Mouse (Mus musculus): ENCODE results near the gene Slc44a1. TPM values are rescaled to one million over a fixed set of nuclear protein-coding genes. Genes with fewer than 3 reads are reported as not detected.

Slc44a1 gene
- polyA plus RNA-seq, 1 experiment from 2014 or later = 19.5 TPM

- H3K36me3 ChIP-seq (ENCODE audit: control insufficient read depth, insufficient read depth, low read length) = no peaks in the 10 kb centered on the region
- no peaks in the 10 kb centered on the region for H3K9me3 ChIP-seq (replicated peaks; ENCODE audit: control insufficient read depth, low read length)
- ATAC-seq (replicated peaks; ENCODE audit: insufficient number of reproducible peaks, low FRiP score, low TSS enrichment) = no peak
- no peak overlapping the region for H3K4me2 ChIP-seq
- H3K27me3 ChIP-seq (ENCODE audit: control insufficient read depth, insufficient read depth, low read length) = no peaks in the 10 kb centered on the region
- no peak overlapping the region for H3K27ac ChIP-seq (ENCODE audit: low read depth, low read length)
- H3K4me3 ChIP-seq (ENCODE audit: low read depth, low read length) = no peak overlapping the region
- no peaks in the 10 kb centered on the region for H3K4me1 ChIP-seq (ENCODE audit: control insufficient read depth, insufficient read depth, low read length)
- no peak overlapping the region for H3K9ac ChIP-seq (ENCODE audit: low read depth, low read length)
These were observed 33.3 kb upstream of the Slc44a1 start for GRCm38 (mm10) chr4:53406866-53407265.

GRCm38 (mm10) chr4:53408821-53409220 lies 31.4 kb upstream of the Slc44a1 start:
- Histone ChIP-seq H3K9me3 (replicated peaks; ENCODE audit: control insufficient read depth, low read length) (no peaks in the 10 kb centered on the region), H3K27ac (ENCODE audit: low read depth, low read length) (no peak overlapping the region), H3K36me3 (ENCODE audit: control insufficient read depth, insufficient read depth, low read length) (no peaks in the 10 kb centered on the region), H3K27me3 (ENCODE audit: control insufficient read depth, insufficient read depth, low read length) (no peaks in the 10 kb centered on the region), H3K4me1 (ENCODE audit: control insufficient read depth, insufficient read depth, low read length) (no peaks in the 10 kb centered on the region), H3K4me2 (no peak overlapping the region), H3K4me3 (ENCODE audit: low read depth, low read length) (no peak overlapping the region), H3K9ac (ENCODE audit: low read depth, low read length) (no peak overlapping the region)
- ATAC-seq (replicated peaks; ENCODE audit: insufficient number of reproducible peaks, low FRiP score, low TSS enrichment) = no peak
- WGBS (ENCODE audit: insufficient replicate concordance) = 76% methylated on average over 8 of the region's 8 CpGs

GRCm38 (mm10) chr4:53409526-53410085 lies 30.6 kb upstream of the Slc44a1 start:
- 32% methylated on average over 5 of the region's 5 CpGs for WGBS (ENCODE audit: insufficient replicate concordance)
- Histone ChIP-seq H3K36me3 (ENCODE audit: control insufficient read depth, insufficient read depth, low read length) (no peaks in the 10 kb centered on the region), H3K9ac (ENCODE audit: low read depth, low read length) (no peak overlapping the region), H3K4me3 (ENCODE audit: low read depth, low read length) (no peak overlapping the region), H3K4me1 (ENCODE audit: control insufficient read depth, insufficient read depth, low read length) (no peaks in the 10 kb centered on the region), H3K27me3 (ENCODE audit: control insufficient read depth, insufficient read depth, low read length) (no peaks in the 10 kb centered on the region), H3K9me3 (replicated peaks; ENCODE audit: control insufficient read depth, low read length) (no peaks in the 10 kb centered on the region), H3K4me2 (no peak overlapping the region), H3K27ac (ENCODE audit: low read depth, low read length) (no peak overlapping the region)
- ATAC-seq (replicated peaks; ENCODE audit: insufficient number of reproducible peaks, low FRiP score, low TSS enrichment) = no peak

GRCm38 (mm10) chr4:53410752-53411151 lies 29.5 kb upstream of the Slc44a1 start:
- H3K36me3 ChIP-seq (ENCODE audit: control insufficient read depth, insufficient read depth, low read length) = no peaks in the 10 kb centered on the region
- no peak overlapping the region for H3K4me2 ChIP-seq
- WGBS (ENCODE audit: insufficient replicate concordance) = 80% methylated on average over 5 of the region's 5 CpGs
- H3K27me3 ChIP-seq (ENCODE audit: control insufficient read depth, insufficient read depth, low read length) = no peaks in the 10 kb centered on the region
- H3K9me3 ChIP-seq (replicated peaks; ENCODE audit: control insufficient read depth, low read length) = no peaks in the 10 kb centered on the region
- no peaks in the 10 kb centered on the region for H3K4me1 ChIP-seq (ENCODE audit: control insufficient read depth, insufficient read depth, low read length)
- no peak overlapping the region for H3K27ac ChIP-seq (ENCODE audit: low read depth, low read length)
- H3K4me3 ChIP-seq (ENCODE audit: low read depth, low read length) = no peak overlapping the region
- no peak overlapping the region for H3K9ac ChIP-seq (ENCODE audit: low read depth, low read length)
- no peak for ATAC-seq (replicated peaks; ENCODE audit: insufficient number of reproducible peaks, low FRiP score, low TSS enrichment)

GRCm38 (mm10) chr4:53411958-53412870 lies 28.0 kb upstream of the Slc44a1 start:
- Histone ChIP-seq H3K9ac (ENCODE audit: low read depth, low read length) (no peak overlapping the region), H3K4me1 (ENCODE audit: control insufficient read depth, insufficient read depth, low read length) (no peaks in the 10 kb centered on the region), H3K27ac (ENCODE audit: low read depth, low read length) (no peak overlapping the region), H3K4me2 (no peak overlapping the region), H3K27me3 (ENCODE audit: control insufficient read depth, insufficient read depth, low read length) (no peaks in the 10 kb centered on the region), H3K36me3 (ENCODE audit: control insufficient read depth, insufficient read depth, low read length) (no peaks in the 10 kb centered on the region), H3K4me3 (ENCODE audit: low read depth, low read length) (no peak overlapping the region), H3K9me3 (replicated peaks; ENCODE audit: control insufficient read depth, low read length) (no peaks in the 10 kb centered on the region)
- ATAC-seq (replicated peaks; ENCODE audit: insufficient number of reproducible peaks, low FRiP score, low TSS enrichment) = no peak
- 53% methylated on average over 9 of the region's 9 CpGs for WGBS (ENCODE audit: insufficient replicate concordance)

GRCm38 (mm10) chr4:53412991-53413390 lies 27.2 kb upstream of the Slc44a1 start:
- H3K27ac ChIP-seq (ENCODE audit: low read depth, low read length) = no peak overlapping the region
- no peaks in the 10 kb centered on the region for H3K9me3 ChIP-seq (replicated peaks; ENCODE audit: control insufficient read depth, low read length)
- H3K27me3 ChIP-seq (ENCODE audit: control insufficient read depth, insufficient read depth, low read length) = no peaks in the 10 kb centered on the region
- no peak for ATAC-seq (replicated peaks; ENCODE audit: insufficient number of reproducible peaks, low FRiP score, low TSS enrichment)
- H3K9ac ChIP-seq (ENCODE audit: low read depth, low read length) = no peak overlapping the region
- no peaks in the 10 kb centered on the region for H3K36me3 ChIP-seq (ENCODE audit: control insufficient read depth, insufficient read depth, low read length)
- H3K4me1 ChIP-seq (ENCODE audit: control insufficient read depth, insufficient read depth, low read length) = no peaks in the 10 kb centered on the region
- WGBS (ENCODE audit: insufficient replicate concordance) = 87% methylated on average over 6 of the region's 6 CpGs
- H3K4me2 ChIP-seq = no peak overlapping the region
- H3K4me3 ChIP-seq (ENCODE audit: low read depth, low read length) = no peak overlapping the region

- 70% methylated on average over 9 of the region's 9 CpGs for WGBS (ENCODE audit: insufficient replicate concordance)
- H3K4me1 ChIP-seq (ENCODE audit: control insufficient read depth, insufficient read depth, low read length) = no peaks in the 10 kb centered on the region
- H3K9ac ChIP-seq (ENCODE audit: low read depth, low read length) = no peak overlapping the region
- no peak overlapping the region for H3K27ac ChIP-seq (ENCODE audit: low read depth, low read length)
- no peak overlapping the region for H3K4me3 ChIP-seq (ENCODE audit: low read depth, low read length)
- H3K36me3 ChIP-seq (ENCODE audit: control insufficient read depth, insufficient read depth, low read length) = no peaks in the 10 kb centered on the region
- no peak overlapping the region for H3K4me2 ChIP-seq
- no peak for ATAC-seq (replicated peaks; ENCODE audit: insufficient number of reproducible peaks, low FRiP score, low TSS enrichment)
- H3K27me3 ChIP-seq (ENCODE audit: control insufficient read depth, insufficient read depth, low read length) = no peaks in the 10 kb centered on the region
- H3K9me3 ChIP-seq (replicated peaks; ENCODE audit: control insufficient read depth, low read length) = no peaks in the 10 kb centered on the region
These were observed 26.0 kb upstream of the Slc44a1 start for GRCm38 (mm10) chr4:53414031-53414797.

GRCm38 (mm10) chr4:53415873-53416637 lies 24.2 kb upstream of the Slc44a1 start:
- H3K27ac ChIP-seq (ENCODE audit: low read depth, low read length) = no peak overlapping the region

More at GRCm38 (mm10) chr4:53415873-53416637, 24.2 kb upstream of the Slc44a1 start:
- no peaks in the 10 kb centered on the region for H3K36me3 ChIP-seq (ENCODE audit: control insufficient read depth, insufficient read depth, low read length)
- H3K4me3 ChIP-seq (ENCODE audit: low read depth, low read length) = no peak overlapping the region
- H3K9me3 ChIP-seq (replicated peaks; ENCODE audit: control insufficient read depth, low read length) = no peaks in the 10 kb centered on the region
- H3K4me1 ChIP-seq (ENCODE audit: control insufficient read depth, insufficient read depth, low read length) = no peaks in the 10 kb centered on the region
- WGBS (ENCODE audit: insufficient replicate concordance) = 81% methylated on average over 9 of the region's 10 CpGs
- H3K27me3 ChIP-seq (ENCODE audit: control insufficient read depth, insufficient read depth, low read length) = no peaks in the 10 kb centered on the region
- no peak overlapping the region for H3K4me2 ChIP-seq
- no peak for ATAC-seq (replicated peaks; ENCODE audit: insufficient number of reproducible peaks, low FRiP score, low TSS enrichment)
- H3K9ac ChIP-seq (ENCODE audit: low read depth, low read length) = no peak overlapping the region

Data from heart, embryonic 11.5 days (tissue).